Mouse (Mus musculus) large intestine, adult 2 months (tissue): ENCODE measurements at regions not wholly inside any gene's neighbourhood (a gene's known extent, or its start where the extent isn't known, plus 50 kb on each side); places are given as distances from the start of the nearest gene placed in this dataset.

Experiments used
- DNase-seq: peaks from one replicate; pipeline ENCODE4 v3.0.0-alpha.2; 2012; ENCODE audit warnings: low read depth, low spot score
- WGBS: fragments of 180-500 bp; shearing (Covaris S2); methylation state at CpG from one replicate; pipeline ENCODE4 v1.1.7; 2018; 5-methylcytosine and 5-hydroxymethylcytosine counted together

GRCm38 (mm10) chr15:96233113-96233512 lies 54.2 kb upstream of the Arid2 start:
- DNase-seq, result no peak

GRCm38 (mm10) chr15:96234783-96235182 lies 52.5 kb upstream of the Arid2 start:
- 74% methylated on average over 8 of the region's 8 CpGs for WGBS
- DNase-seq, result no peak
